Mouse (Mus musculus) small intestine, adult 2 months (tissue): ENCODE data around the gene Alx3. TPM values are rescaled to one million over a fixed set of nuclear protein-coding genes. Genes with fewer than 3 reads are reported as not detected.

Source experiments
- H3K27ac ChIP-seq: fragments of 200-500 bp; 2 replicates; pipeline ENCODE4 v1.5.1; 2012; ENCODE audit warnings: low read depth, low read length, control low read depth, inconsistent platforms; ENCODE audit not compliant: insufficient read depth
- H3K27me3 ChIP-seq: fragments of 200-500 bp; 2 replicates; pipeline ENCODE4 v1.6.1; 2012; ENCODE audit warnings: mild to moderate bottlenecking, moderate library complexity, low read length, inconsistent platforms; ENCODE audit not compliant: control insufficient read depth, insufficient read depth
- H3K36me3 ChIP-seq: fragments of 200-500 bp; 2 replicates; pipeline ENCODE4 v1.6.1; 2012; ENCODE audit warnings: mild to moderate bottlenecking, low read length, control low read depth, inconsistent platforms; ENCODE audit not compliant: control insufficient read depth, insufficient read depth
- H3K4me1 ChIP-seq: fragments of 200-500 bp; 2 replicates; pipeline ENCODE4 v1.6.1; 2012; ENCODE audit warnings: low read length, inconsistent platforms, mixed read lengths; ENCODE audit not compliant: control insufficient read depth, insufficient read depth, insufficient read length
- H3K4me3 ChIP-seq: fragments of 200-500 bp; 2 replicates; pipeline ENCODE4 v1.5.1; 2012; ENCODE audit warnings: low read depth, mild to moderate bottlenecking, control low read depth, inconsistent platforms, low read length, moderate library complexity
- CTCF ChIP-seq: fragments of 200-500 bp; IDR thresholded peaks from 2 replicates; pipeline ENCODE4 v1.5.1; 2012; ENCODE audit warnings: low read depth, mild to moderate bottlenecking, control low read depth, inconsistent platforms, low read length, moderate library complexity, mixed read lengths; ENCODE audit not compliant: insufficient replicate concordance, insufficient read length; ENCODE audit errors: extremely low read depth
- POLR2A ChIP-seq: fragments of 200-500 bp; IDR thresholded peaks from 2 replicates; pipeline ENCODE4 v1.6.1; 2012; ENCODE audit warnings: low read depth, mild to moderate bottlenecking, control low read depth, inconsistent platforms, low read length, moderate library complexity
- WGBS: fragments of 180-500 bp; shearing (Covaris S2); methylation state at CpG from one replicate; pipeline ENCODE4 v1.1.7; 2018; 5-methylcytosine and 5-hydroxymethylcytosine counted together
- polyA plus RNA-seq: library from polyadenylated mRNA; depleted of rRNA; stranded (reverse); fragments of >200 nt; gene quantifications from 2 replicates; pipeline ENCODE4 v1.2.3, GENCODE M21; 2012; rRNA removed

Alx3 gene
- polyA plus RNA-seq, result not detected in 2 replicates

DNA sequence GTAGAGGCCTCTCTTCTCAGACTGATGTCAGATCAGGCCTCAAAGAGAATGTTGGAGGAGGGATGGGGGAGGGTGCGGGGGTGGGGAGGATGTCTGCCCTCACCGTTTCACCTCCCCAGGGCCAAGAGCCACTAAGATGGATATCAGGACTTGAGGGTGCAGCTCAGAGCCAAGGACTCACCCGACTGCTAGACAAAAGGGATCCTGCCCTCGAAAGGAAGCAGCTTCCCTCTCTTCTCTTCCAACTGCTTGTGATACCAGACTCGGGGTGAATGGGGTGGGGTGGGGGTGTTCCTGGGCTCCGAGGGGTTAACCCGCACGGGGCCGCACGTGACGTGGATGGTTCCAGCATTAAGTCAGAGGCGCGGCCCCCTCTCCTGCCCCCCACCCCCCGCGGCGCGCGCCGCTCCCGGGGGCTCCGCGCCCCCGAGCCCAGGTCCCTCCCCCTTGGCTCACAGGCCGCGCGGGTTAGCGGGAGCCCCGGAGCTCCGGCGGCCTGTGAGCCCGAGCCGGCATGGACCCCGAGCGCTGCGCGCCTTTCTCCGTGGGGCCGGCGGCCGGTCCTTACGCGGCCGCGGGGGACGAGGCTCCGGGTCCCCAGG is at the start of gene Alx3:
Alx3 (plus strand) TSS at position 370 of the 602 bp plus-strand sequence.
- TF ChIP-seq CTCF (no peak), POLR2A (no peak)
- H3K27ac ChIP-seq, result no peak within 1 kb of the TSS
- H3K4me1 ChIP-seq, result peaks cover 10% of the 10 kb centered on the region
- peak within 1 kb of the TSS; percentile 9 for H3K4me3 ChIP-seq
- H3K27me3 ChIP-seq, result peaks cover 71% of the 10 kb centered on the region
- H3K36me3 ChIP-seq, result no peaks in the 10 kb centered on the region
- WGBS, result 2% methylated on average over 39 of the region's 46 CpGs

DNA sequence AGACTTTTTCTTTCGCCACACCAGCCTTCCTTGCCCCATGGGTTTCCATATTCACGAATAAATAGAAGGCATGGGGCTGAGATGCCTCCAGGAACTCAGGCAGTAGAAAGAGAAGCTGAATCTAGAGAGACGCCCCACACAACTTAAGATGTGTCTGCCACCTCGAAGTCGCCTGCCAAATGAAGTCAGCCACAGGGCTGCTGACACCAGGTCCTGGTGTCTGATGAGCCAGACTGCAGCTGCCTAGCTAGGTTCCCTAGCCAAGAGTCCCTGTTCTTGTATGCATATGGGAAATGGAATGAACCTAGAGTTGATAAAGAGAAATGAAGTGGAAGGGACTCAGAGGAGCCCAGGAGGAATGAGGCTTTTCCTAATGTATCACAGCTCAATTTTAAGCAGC is 49.6 kb upstream of the Alx3 start:
- WGBS, result 68% methylated on average over 5 of the region's 5 CpGs
- Histone ChIP-seq H3K4me3 (no peak overlapping the region), H3K27me3 (no peaks in the 10 kb centered on the region), H3K36me3 (no peaks in the 10 kb centered on the region), H3K4me1 (no peaks in the 10 kb centered on the region), H3K27ac (no peak overlapping the region)
- no peak for TF ChIP-seq CTCF
- TF ChIP-seq POLR2A, result no peak

DNA sequence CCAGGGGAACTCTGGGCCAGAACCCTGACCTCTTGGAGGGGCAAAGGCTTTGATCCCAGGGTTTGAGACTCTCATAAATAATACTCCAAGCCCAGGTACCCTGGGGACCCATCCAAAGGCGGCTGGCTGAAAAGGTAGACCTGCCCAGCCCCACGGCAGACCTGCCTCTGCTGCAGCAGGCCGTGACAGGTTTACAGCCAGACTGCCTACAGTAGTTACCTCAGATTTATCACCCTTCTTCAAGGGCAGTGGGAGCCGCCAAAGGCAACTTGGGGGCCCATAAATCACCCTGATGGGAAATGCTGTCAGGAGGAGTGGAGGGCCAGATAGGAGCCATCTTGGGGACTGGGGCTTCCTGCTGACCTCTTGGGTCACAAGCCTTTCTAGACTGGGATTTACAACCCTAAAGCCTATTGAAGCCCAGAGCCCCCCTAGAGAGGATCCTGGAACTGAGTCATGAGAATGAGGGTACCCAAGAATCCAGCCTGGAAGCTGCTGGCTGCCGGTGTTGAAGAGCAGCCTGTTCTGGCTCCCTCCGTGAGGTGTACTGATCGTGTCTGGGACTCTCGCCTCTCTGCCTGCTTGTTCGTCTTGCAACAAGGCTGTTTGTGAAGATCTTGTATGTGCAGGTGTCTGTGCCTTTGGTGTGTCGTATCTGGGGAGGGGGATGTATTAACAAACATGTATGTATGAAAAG is 49.0 kb upstream of the Alx3 start:
- H3K36me3 ChIP-seq, result no peaks in the 10 kb centered on the region
- no peak for TF ChIP-seq POLR2A
- H3K27ac ChIP-seq, result no peak overlapping the region
- WGBS, result 39% methylated on average over 10 of the region's 10 CpGs
- no peaks in the 10 kb centered on the region for H3K27me3 ChIP-seq
- H3K4me3 ChIP-seq, result no peak overlapping the region
- no peaks in the 10 kb centered on the region for H3K4me1 ChIP-seq

DNA sequence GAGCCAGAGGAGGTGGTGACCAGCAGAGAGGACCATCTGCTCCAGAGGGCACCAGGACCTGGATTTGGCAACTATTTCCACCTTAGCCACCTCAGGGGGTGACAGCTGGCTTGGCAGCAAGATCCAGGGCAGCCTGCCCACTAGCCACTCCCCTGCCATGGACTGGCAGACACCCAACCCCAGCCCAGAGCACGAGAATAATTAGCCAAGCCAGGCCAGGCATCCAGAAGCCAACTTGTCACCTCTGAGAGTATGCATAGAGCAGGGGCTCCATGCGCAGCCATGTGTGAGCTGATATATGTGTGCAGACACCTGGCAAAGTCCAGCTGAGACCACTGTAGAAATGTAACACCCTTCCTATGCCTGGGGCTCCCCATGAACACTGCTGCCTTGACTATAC is 47.9 kb upstream of the Alx3 start:
- H3K36me3 ChIP-seq, result no peaks in the 10 kb centered on the region
- H3K27ac ChIP-seq, result no peak overlapping the region
- H3K4me1 ChIP-seq, result no peaks in the 10 kb centered on the region
- TF ChIP-seq CTCF (no peak), POLR2A (no peak)
- whole genome bisulfite sequencing, result 26% methylated on average over 2 of the region's 2 CpGs
- H3K4me3 ChIP-seq, result no peak overlapping the region
- H3K27me3 ChIP-seq, result no peaks in the 10 kb centered on the region

- no peaks in the 10 kb centered on the region for H3K27me3 ChIP-seq
- no peak overlapping the region for H3K27ac ChIP-seq
- H3K4me1 ChIP-seq, result no peaks in the 10 kb centered on the region
- TF ChIP-seq CTCF (peak; percentile 63; the same call in 1 of the 2 replicates), POLR2A (no peak)
- WGBS, result 68% methylated on average over 17 of the region's 17 CpGs
- H3K36me3 ChIP-seq, result no peaks in the 10 kb centered on the region
- H3K4me3 ChIP-seq, result no peak overlapping the region
Observed at GRCm38 (mm10) chr3:107550409-107551049, 44.3 kb upstream of the Alx3 start.

DNA sequence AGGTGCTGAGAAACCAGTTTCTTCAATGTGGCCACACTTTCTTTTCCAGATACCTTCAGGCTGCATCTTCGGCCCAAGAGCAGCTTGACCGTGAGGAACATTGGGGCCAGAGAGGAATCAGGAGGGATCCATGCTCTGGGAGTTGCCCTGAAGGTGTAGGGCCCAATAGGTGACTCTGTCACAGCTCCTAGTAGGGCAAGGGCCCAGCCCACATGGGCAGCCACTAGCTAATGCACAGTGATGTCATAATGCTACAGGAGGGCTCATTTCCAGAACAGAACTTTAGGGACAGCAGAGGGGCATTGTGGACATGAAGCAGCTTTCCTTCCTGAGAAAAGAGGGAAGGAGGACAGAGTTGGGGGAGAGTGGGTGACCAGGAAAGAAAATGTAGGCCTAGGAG is 40.0 kb upstream of the Alx3 start, which contains the start of gene Ubl4b:
Ubl4b (minus strand) TSS at position 232 of the 400 bp plus-strand sequence.
- Histone ChIP-seq H3K4me1 (no peaks in the 10 kb centered on the region), H3K27me3 (no peaks in the 10 kb centered on the region), H3K27ac (no peak within 1 kb of the TSS), H3K4me3 (no peak within 1 kb of the TSS), H3K36me3 (no peaks in the 10 kb centered on the region)
- TF ChIP-seq POLR2A (no peak), CTCF (no peak)
- 88% methylated on average over 2 of the region's 2 CpGs for WGBS

DNA sequence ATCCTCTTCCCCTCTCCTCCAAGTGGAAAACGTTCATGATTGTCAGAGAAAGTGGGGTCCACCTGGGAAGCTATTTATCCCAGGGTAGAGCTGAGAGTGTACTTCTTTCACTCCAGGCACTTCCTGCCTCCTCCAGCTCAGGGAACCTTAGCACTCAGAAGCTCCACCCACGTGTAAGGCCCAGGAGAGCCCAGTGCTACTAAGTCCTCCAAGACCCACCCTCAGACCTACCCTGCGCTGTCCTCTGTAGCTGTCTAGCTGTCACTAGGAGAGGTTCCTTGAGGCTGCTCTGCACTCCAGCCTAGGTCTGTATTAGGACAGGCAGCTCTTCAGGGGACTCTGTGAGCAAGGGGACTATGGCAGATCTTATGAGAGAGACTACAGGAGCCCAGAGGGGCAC is 36.1 kb upstream of the Alx3 start:
- H3K27me3 ChIP-seq, result no peaks in the 10 kb centered on the region
- no peak overlapping the region for H3K4me3 ChIP-seq
- H3K27ac ChIP-seq, result no peak overlapping the region
- H3K36me3 ChIP-seq, result no peaks in the 10 kb centered on the region
- 32% methylated on average over 3 of the region's 3 CpGs for WGBS
- no peaks in the 10 kb centered on the region for H3K4me1 ChIP-seq
- TF ChIP-seq CTCF (no peak), POLR2A (no peak)
